Mouse (Mus musculus): ENCODE results near the gene Capg. TPM values are rescaled to one million over a fixed set of nuclear protein-coding genes. Genes with fewer than 3 reads are reported as not detected.

The Capg gene
- polyA plus RNA-seq, 1 experiment = 50.6 TPM

GRCm38 (mm10) chr6:72586701-72587100 is 42.5 kb downstream of the Capg start:
- WGBS = 84% methylated on average over 3 of the region's 3 CpGs
- no peaks in the 10 kb centered on the region for H3K36me3 ChIP-seq (ENCODE audit: control insufficient read depth, insufficient read depth, low read length)
- TF ChIP-seq CTCF (IDR thresholded peaks at IDR 0.05; ENCODE audit: borderline replicate concordance, control insufficient read depth, extremely low read depth, insufficient read depth, low read length, poor library complexity) (no peak), POLR2A (IDR thresholded peaks at IDR 0.05; ENCODE audit: control insufficient read depth, extremely low read depth, insufficient read depth, low read length, poor library complexity) (no peak)

GRCm38 (mm10) chr6:72588307-72588706 is 44.1 kb downstream of the Capg start:
- Histone ChIP-seq H3K27me3 (ENCODE audit: control insufficient read depth, insufficient read depth, low read length) (no peaks in the 10 kb centered on the region), H3K27ac (ENCODE audit: control insufficient read depth, insufficient read depth, low read length) (no peak overlapping the region), H3K4me1 (replicated peaks; ENCODE audit: control insufficient read depth, insufficient read depth, low read length) (no peaks in the 10 kb centered on the region), H3K36me3 (ENCODE audit: control insufficient read depth, insufficient read depth, low read length) (no peaks in the 10 kb centered on the region), H3K4me3 (ENCODE audit: control insufficient read depth, insufficient read depth, low read length) (no peak overlapping the region)
- no peak for DNase-seq
- no peak for TF ChIP-seq POLR2A (IDR thresholded peaks at IDR 0.05; ENCODE audit: control insufficient read depth, extremely low read depth, insufficient read depth, low read length, poor library complexity)
- no peak for TF ChIP-seq CTCF (IDR thresholded peaks at IDR 0.05; ENCODE audit: borderline replicate concordance, control insufficient read depth, extremely low read depth, insufficient read depth, low read length, poor library complexity)

More at GRCm38 (mm10) chr6:72586701-72587100, 42.5 kb downstream of the Capg start:
- no peak overlapping the region for H3K27ac ChIP-seq (ENCODE audit: control insufficient read depth, insufficient read depth, low read length)
- DNase-seq = no peak
- H3K27me3 ChIP-seq (ENCODE audit: control insufficient read depth, insufficient read depth, low read length) = no peaks in the 10 kb centered on the region
- H3K4me3 ChIP-seq (ENCODE audit: control insufficient read depth, insufficient read depth, low read length) = no peak overlapping the region
- no peaks in the 10 kb centered on the region for H3K4me1 ChIP-seq (replicated peaks; ENCODE audit: control insufficient read depth, insufficient read depth, low read length)

GRCm38 (mm10) chr6:72590111-72590510 is 45.9 kb downstream of the Capg start:
- Histone ChIP-seq H3K4me3 (ENCODE audit: control insufficient read depth, insufficient read depth, low read length) (no peak overlapping the region), H3K36me3 (ENCODE audit: control insufficient read depth, insufficient read depth, low read length) (no peaks in the 10 kb centered on the region), H3K27me3 (ENCODE audit: control insufficient read depth, insufficient read depth, low read length) (no peaks in the 10 kb centered on the region), H3K27ac (ENCODE audit: control insufficient read depth, insufficient read depth, low read length) (no peak overlapping the region), H3K4me1 (replicated peaks; ENCODE audit: control insufficient read depth, insufficient read depth, low read length) (no peaks in the 10 kb centered on the region)
- DNase-seq = no peak
- TF ChIP-seq CTCF (IDR thresholded peaks at IDR 0.05; ENCODE audit: borderline replicate concordance, control insufficient read depth, extremely low read depth, insufficient read depth, low read length, poor library complexity) (no peak), POLR2A (IDR thresholded peaks at IDR 0.05; ENCODE audit: control insufficient read depth, extremely low read depth, insufficient read depth, low read length, poor library complexity) (no peak)

GRCm38 (mm10) chr6:72593011-72593803 is 49.0 kb downstream of the Capg start:
- 93% methylated on average over 6 of the region's 6 CpGs for WGBS
- no peak for TF ChIP-seq CTCF (IDR thresholded peaks at IDR 0.05; ENCODE audit: borderline replicate concordance, control insufficient read depth, extremely low read depth, insufficient read depth, low read length, poor library complexity)
- TF ChIP-seq POLR2A (IDR thresholded peaks at IDR 0.05; ENCODE audit: control insufficient read depth, extremely low read depth, insufficient read depth, low read length, poor library complexity) = no peak
- Histone ChIP-seq H3K4me1 (replicated peaks; ENCODE audit: control insufficient read depth, insufficient read depth, low read length) (peaks cover 9% of the 10 kb centered on the region), H3K4me3 (ENCODE audit: control insufficient read depth, insufficient read depth, low read length) (no peak overlapping the region), H3K36me3 (ENCODE audit: control insufficient read depth, insufficient read depth, low read length) (no peaks in the 10 kb centered on the region), H3K27me3 (ENCODE audit: control insufficient read depth, insufficient read depth, low read length) (no peaks in the 10 kb centered on the region), H3K27ac (ENCODE audit: control insufficient read depth, insufficient read depth, low read length) (no peak overlapping the region)
- DNase-seq = no peak

GRCm38 (mm10) chr6:72593914-72594313 is 49.7 kb downstream of the Capg start:
- Histone ChIP-seq H3K27ac (ENCODE audit: control insufficient read depth, insufficient read depth, low read length) (no peak overlapping the region), H3K4me3 (ENCODE audit: control insufficient read depth, insufficient read depth, low read length) (no peak overlapping the region), H3K27me3 (ENCODE audit: control insufficient read depth, insufficient read depth, low read length) (no peaks in the 10 kb centered on the region), H3K36me3 (ENCODE audit: control insufficient read depth, insufficient read depth, low read length) (no peaks in the 10 kb centered on the region), H3K4me1 (replicated peaks; ENCODE audit: control insufficient read depth, insufficient read depth, low read length) (peaks cover 13% of the 10 kb centered on the region)
- DNase-seq = no peak
- WGBS = 88% methylated on average over 5 of the region's 5 CpGs
- no peak for TF ChIP-seq POLR2A (IDR thresholded peaks at IDR 0.05; ENCODE audit: control insufficient read depth, extremely low read depth, insufficient read depth, low read length, poor library complexity)
- TF ChIP-seq CTCF (IDR thresholded peaks at IDR 0.05; ENCODE audit: borderline replicate concordance, control insufficient read depth, extremely low read depth, insufficient read depth, low read length, poor library complexity) = no peak

GRCm38 (mm10) chr6:72597083-72597874 is 53.1 kb downstream of the Capg start:
- Histone ChIP-seq H3K27me3 (ENCODE audit: control insufficient read depth, insufficient read depth, low read length) (no peaks in the 10 kb centered on the region), H3K4me1 (replicated peaks; ENCODE audit: control insufficient read depth, insufficient read depth, low read length) (peaks cover 13% of the 10 kb centered on the region), H3K27ac (ENCODE audit: control insufficient read depth, insufficient read depth, low read length) (peak overlapping the region; percentile 18; the same call in 1 of the 2 replicates), H3K4me3 (ENCODE audit: control insufficient read depth, insufficient read depth, low read length) (no peak overlapping the region), H3K36me3 (ENCODE audit: control insufficient read depth, insufficient read depth, low read length) (no peaks in the 10 kb centered on the region)
- TF ChIP-seq CTCF (IDR thresholded peaks at IDR 0.05; ENCODE audit: borderline replicate concordance, control insufficient read depth, extremely low read depth, insufficient read depth, low read length, poor library complexity) = no peak
- TF ChIP-seq POLR2A (IDR thresholded peaks at IDR 0.05; ENCODE audit: control insufficient read depth, extremely low read depth, insufficient read depth, low read length, poor library complexity) = no peak
- 48% methylated on average over 13 of the region's 13 CpGs for WGBS
- DNase-seq = no peak
